Mouse (Mus musculus) naive thymus-derived CD4-positive, alpha-beta T cell, adult 2 months (primary cell): ENCODE measurements around the gene Rhbdf1.
A peak's percentile ranks its signal among the peaks of the same experiment; 100 is the strongest.
"Not testable (repeated sequence)": the region's sequence is repeated elsewhere in the genome, so short reads cannot be mapped to it uniquely, and the experiment has no call there.

Experiments used
- DNase-seq: peaks from one replicate; pipeline ENCODE4 v3.0.0-alpha.2; 2011; ENCODE audit warnings: low read depth

Gene Rhbdf1

GRCm38 (mm10) chr11:32220607-32221224 is 1.4 kb downstream of the Rhbdf1 start:
- DNase-seq = no peak

- DNase-seq = no peak
Measured at GRCm38 (mm10) chr11:32219287-32219686, 2.8 kb downstream of the Rhbdf1 start.

- DNase-seq = no peak
Measured at GRCm38 (mm10) chr11:32218501-32219050, 3.5 kb downstream of the Rhbdf1 start.

GRCm38 (mm10) chr11:32216851-32217250 is 5.2 kb downstream of the Rhbdf1 start:
- DNase-seq = peak; percentile 89

GRCm38 (mm10) chr11:32215372-32216162 is 6.5 kb downstream of the Rhbdf1 start:
- no peak for DNase-seq

- no peak for DNase-seq
Measured at GRCm38 (mm10) chr11:32210623-32211022, 11.5 kb downstream of the Rhbdf1 start.

GRCm38 (mm10) chr11:32205058-32205873 is 16.8 kb downstream of the Rhbdf1 start, which contains the start of gene Snrnp25:
Gene Snrnp25 (plus strand): TSS chr11:32205415.
- peak; percentile 98 for DNase-seq

GRCm38 (mm10) chr11:32201922-32202685 is 20.0 kb downstream of the Rhbdf1 start:
- no peak for DNase-seq

GRCm38 (mm10) chr11:32200992-32201391 is 21.1 kb downstream of the Rhbdf1 start:
- DNase-seq = not testable (repeated sequence)

GRCm38 (mm10) chr11:32200075-32200601 is 22.0 kb downstream of the Rhbdf1 start, which contains the start of gene Il9r:
Gene Il9r (minus strand): TSS chr11:32200279.
- peak; percentile 62 for DNase-seq

GRCm38 (mm10) chr11:32199230-32199629 is 22.9 kb downstream of the Rhbdf1 start:
- no peak for DNase-seq

- no peak for DNase-seq
Measured at GRCm38 (mm10) chr11:32198256-32198955, 23.7 kb downstream of the Rhbdf1 start.

- no peak for DNase-seq
Measured at GRCm38 (mm10) chr11:32197766-32198165, 24.3 kb downstream of the Rhbdf1 start.

GRCm38 (mm10) chr11:32196727-32197126 is 25.4 kb downstream of the Rhbdf1 start:
- no peak for DNase-seq

GRCm38 (mm10) chr11:32195867-32196540 is 26.1 kb downstream of the Rhbdf1 start:
- DNase-seq = no peak

- DNase-seq = no peak
Measured at GRCm38 (mm10) chr11:32194626-32195025, 27.5 kb downstream of the Rhbdf1 start.

GRCm38 (mm10) chr11:32194086-32194485 is 28.0 kb downstream of the Rhbdf1 start:
- DNase-seq = no peak

- no peak for DNase-seq
Measured at GRCm38 (mm10) chr11:32193156-32193555, 28.9 kb downstream of the Rhbdf1 start.

GRCm38 (mm10) chr11:32190603-32191110 is 31.4 kb downstream of the Rhbdf1 start:
- DNase-seq = no peak

- DNase-seq = no peak
Measured at GRCm38 (mm10) chr11:32190119-32190518, 32.0 kb downstream of the Rhbdf1 start.
